Mouse (Mus musculus) MEL (cell line): ENCODE data around the gene Slco4a1.

Experiments
- CTCF ChIP-seq, 3 experiments: IDR thresholded peaks in 2 of 3; conservative IDR thresholded peaks in 1 of 3; 2 replicates each; pipeline ENCODE4 v1.5.1; 2011 to 2012; ENCODE audit warnings: low read length in 3 of 3, low read depth in 2 of 3, mild to moderate bottlenecking in 2 of 3, improper control_type of control experiment in 1 of 3, inconsistent platforms in 1 of 3, mixed read lengths in 1 of 3, moderate library complexity in 1 of 3; ENCODE audit not compliant: control insufficient read depth in 1 of 3, insufficient read depth in 1 of 3, poor library complexity in 1 of 3, severe bottlenecking in 1 of 3
- POLR2A ChIP-seq, 2 experiments: IDR thresholded peaks; 2 replicates each; pipeline ENCODE4 v1.6.1; 2011 to 2012; ENCODE audit warnings: low read length in 2 of 2, mild to moderate bottlenecking in 2 of 2, control low read depth in 1 of 2, improper control_type of control experiment in 1 of 2, low read depth in 1 of 2, moderate library complexity in 1 of 2; ENCODE audit not compliant: control insufficient read depth in 1 of 2, insufficient read depth in 1 of 2, poor library complexity in 1 of 2

GRCm38 (mm10) chr2:180455723-180456698, at the start of gene Slco4a1:
- no peak for TF ChIP-seq POLR2A (IDR thresholded peaks at IDR 0.05; ENCODE audit: control insufficient read depth in 1 of 2, insufficient read depth in 1 of 2, low read depth in 1 of 2, low read length in 2 of 2, poor library complexity in 1 of 2)
- TF ChIP-seq CTCF (IDR thresholded peaks at IDR 0.05 in 2 of 3, conservative IDR thresholded peaks at IDR 0.05 in 1 of 3; ENCODE audit: control insufficient read depth in 1 of 3, insufficient read depth in 1 of 3, low read depth in 2 of 3, low read length in 3 of 3, poor library complexity in 1 of 3, severe bottlenecking in 1 of 3): no peak
